Mouse (Mus musculus): ENCODE data around the gene Ccdc171.

DNA sequence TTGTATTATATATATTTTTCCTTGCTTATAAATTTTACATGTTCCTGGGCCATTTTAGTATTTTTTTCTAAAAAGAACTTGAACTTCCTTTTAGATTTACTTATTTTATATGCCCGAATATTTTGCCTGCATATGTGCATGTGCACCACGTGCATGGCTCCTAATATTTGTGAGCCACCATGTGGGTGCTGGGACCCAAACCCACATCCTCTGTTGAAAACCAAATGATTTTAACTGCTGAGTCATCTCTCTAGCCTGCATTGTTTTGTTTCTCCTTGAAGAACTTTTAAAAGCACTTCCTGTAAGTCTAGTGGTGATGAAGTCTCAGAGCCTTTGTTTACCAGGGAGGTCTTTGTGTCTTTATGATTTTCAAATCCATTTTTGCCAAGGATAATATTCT, 259.8 kb downstream of the Ccdc171 start:
- TF ChIP-seq POLR2A (IDR thresholded peaks at IDR 0.05; ENCODE audit: insufficient read depth, low read length) (no peak), CTCF (IDR thresholded peaks at IDR 0.05; ENCODE audit: low read depth, low read length) (no peak)
